ENCODE assay signal across 14 mouse cellular contexts in the genomic region with DNA sequence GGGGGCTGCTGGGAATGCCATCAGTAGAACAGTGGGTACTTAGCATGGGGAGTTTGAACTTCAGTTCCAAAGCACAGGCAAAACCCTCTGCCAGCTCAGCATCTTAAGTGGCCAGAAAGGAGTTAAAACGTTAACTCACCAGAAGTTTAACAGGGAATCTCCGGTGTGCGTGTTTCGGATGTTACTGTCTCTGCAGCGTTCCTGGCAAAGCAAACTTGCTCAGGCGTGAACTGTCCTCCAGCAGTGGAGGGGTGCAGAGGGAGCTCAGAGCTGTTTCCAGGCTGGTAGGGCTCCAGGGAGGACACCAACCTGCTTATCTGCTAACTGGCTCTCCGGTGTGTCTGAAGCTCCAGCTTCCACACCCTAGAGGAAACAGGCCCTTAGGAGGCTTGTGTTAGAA. TPM values are rescaled to one million over a fixed set of nuclear protein-coding genes. Genes with fewer than 3 reads are reported as not detected.
"Had no signal": no experiment of that assay in that cellular context is flagged by ENCODE, and none has a peak within 500 bp of the region (broad histone marks: within the 10 kb centered on the region; RNA-seq: fewer than 3 reads in every experiment).

No protein-coding gene starts in this region.

- H3K4me1 ChIP-seq: limb, embryonic 10.5 days; lung, embryonic 15.5 days had no signal

- H3K27me3 ChIP-seq: lung, embryonic 15.5 days; megakaryocyte, embryonic 14.5 days; midbrain, embryonic 13.5 days; neural tube, embryonic 15.5 days had no signal

- ATAC-seq: hindbrain, embryonic 16.5 days; liver, embryonic 12.5 days; midbrain, embryonic 13.5 days had no signal

- H3K9me3 ChIP-seq: limb, embryonic 10.5 days; liver, embryonic 12.5 days; lung, embryonic 15.5 days; neural tube, embryonic 15.5 days had no signal

- H3K4me2 ChIP-seq: liver, embryonic 12.5 days; lung, embryonic 15.5 days; midbrain, embryonic 13.5 days; neural tube, embryonic 15.5 days had no signal

- DNase-seq: lung, postnatal 14 days; right cerebral cortex, postnatal 4 days; spleen, adult 18-20 months; thymus, adult 18-20 months; thymus, postnatal 14 days had no signal

- H3K9ac ChIP-seq: liver, embryonic 12.5 days; lung, embryonic 15.5 days; midbrain, embryonic 13.5 days; neural tube, embryonic 15.5 days had no signal

- H3K4me3 ChIP-seq: limb, embryonic 10.5 days; liver, embryonic 12.5 days; lung, embryonic 15.5 days; megakaryocyte, embryonic 14.5 days; midbrain, embryonic 13.5 days; myocyte; neural tube, embryonic 15.5 days had no signal

- H3K27ac ChIP-seq: limb, embryonic 10.5 days; liver, embryonic 12.5 days; lung, embryonic 15.5 days; macrophage; midbrain, embryonic 13.5 days; neural tube, embryonic 15.5 days had no signal

RNA-seq across cellular contexts. Expression of gene Tcea3, which starts 48.4 kb away (rescaled TPM):
- polyA plus RNA-seq: macrophage had no signal
